Mouse (Mus musculus): ENCODE results near the gene Asb4.

DNA sequence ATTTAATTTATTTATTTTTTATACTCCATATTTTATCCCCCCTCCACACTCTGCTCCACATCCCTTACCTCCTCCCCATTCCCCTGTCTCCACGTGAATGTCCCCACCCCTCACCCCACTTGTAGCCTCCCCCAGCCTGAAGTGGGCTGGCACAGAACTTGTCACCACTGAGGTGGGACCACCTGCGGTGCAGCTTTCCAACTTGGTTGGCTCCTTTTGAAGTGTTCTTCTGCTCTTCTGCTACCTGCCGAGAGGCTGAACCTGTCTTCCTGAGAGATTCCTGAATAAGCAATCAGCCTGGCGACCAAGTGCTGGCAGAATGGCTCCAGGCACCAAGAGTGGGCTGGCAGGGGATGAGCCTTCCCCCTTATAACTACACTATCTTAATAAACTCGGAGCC lies 49.2 kb upstream of the Asb4 start:
- TF ChIP-seq CTCF (IDR thresholded peaks at IDR 0.05; ENCODE audit: low read depth, low read length), result no peak
- TF ChIP-seq POLR2A (IDR thresholded peaks at IDR 0.05; ENCODE audit: extremely low read depth, insufficient read depth, low read length), result no peak
